Mouse (Mus musculus): ENCODE measurements around the gene Ell. TPM values are rescaled to one million over a fixed set of nuclear protein-coding genes. Genes with fewer than 3 reads are reported as not detected.

The Ell gene
- total and polyA plus RNA-seq, 2 experiments = 10.0 to 25.0 TPM

DNA sequence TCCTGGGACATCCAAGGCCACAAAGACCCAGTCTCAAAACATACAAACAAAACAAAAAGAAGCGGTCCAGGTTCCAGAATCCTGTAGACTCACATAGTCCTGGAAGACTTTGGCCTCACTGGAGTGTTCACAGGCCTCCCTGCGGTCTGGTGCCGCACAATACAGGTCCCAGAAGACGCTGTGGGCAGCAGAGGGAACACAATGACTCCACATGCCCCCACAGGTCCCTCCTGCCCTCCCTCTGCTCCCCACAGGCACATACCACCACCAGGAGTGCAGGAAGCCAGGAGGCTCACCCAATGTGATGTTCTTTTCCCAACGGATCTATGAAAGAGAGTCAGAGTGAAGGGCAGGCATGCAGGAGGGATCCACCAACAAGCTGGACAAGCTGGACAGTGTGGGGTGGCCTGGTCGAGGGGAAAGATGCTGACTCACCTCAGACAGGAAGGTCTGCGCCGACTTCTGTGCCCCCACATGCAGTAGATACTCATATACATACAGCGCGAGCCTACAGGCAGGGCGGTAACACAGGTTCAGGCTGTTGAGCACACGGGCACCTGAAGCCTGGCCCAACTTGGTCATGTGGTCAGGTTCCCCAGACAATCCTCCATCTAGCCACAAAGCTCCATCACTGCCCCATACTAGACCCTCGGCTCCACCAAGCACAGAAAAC lies 63.0 kb downstream of the Ell start:
- no peak overlapping the region for H3K27ac ChIP-seq (replicated peaks; ENCODE audit: insufficient read depth, low read depth, low read length)
- WGBS = 94% methylated on average over 13 of the region's 13 CpGs
- no peaks in the 10 kb centered on the region for H3K36me3 ChIP-seq (ENCODE audit: control insufficient read depth, insufficient read depth, low read length)

DNA sequence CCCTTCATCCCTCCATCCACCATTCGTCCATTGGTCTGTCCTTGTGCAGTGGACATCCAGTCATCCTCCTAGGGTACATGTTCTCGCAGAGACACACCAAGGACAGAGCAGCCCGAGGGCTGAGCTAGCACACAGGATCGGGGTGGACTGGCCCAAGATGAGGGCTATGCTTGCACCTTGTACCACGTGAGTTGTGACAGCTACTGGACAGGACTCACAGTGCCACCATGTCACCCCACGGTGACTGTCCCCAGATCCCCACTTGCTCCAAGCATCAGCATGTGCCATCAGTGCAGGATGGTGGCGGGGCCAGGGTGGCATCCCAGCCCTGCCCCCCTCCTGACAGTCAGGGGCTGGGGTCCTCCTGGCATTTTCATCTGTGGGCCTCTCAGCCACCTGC lies 65.3 kb downstream of the Ell start:
- Histone ChIP-seq H3K4me1 (ENCODE audit: control insufficient read depth, insufficient read depth, low read length) (peaks cover 2% of the 10 kb centered on the region; the same call in 1 of the 2 replicates), H3K4me3 (ENCODE audit: insufficient read depth, low read depth, low read length) (no peak overlapping the region), H3K36me3 (ENCODE audit: control insufficient read depth, insufficient read depth, low read length) (no peaks in the 10 kb centered on the region), H3K27me3 (ENCODE audit: control insufficient read depth, insufficient read depth, low read length) (peaks cover 3% of the 10 kb centered on the region; the same call in 1 of the 2 replicates), H3K27ac (replicated peaks; ENCODE audit: insufficient read depth, low read depth, low read length) (no peak overlapping the region), H3K9ac (ENCODE audit: low read depth, low read length) (no peak overlapping the region), H3K79me2 (ENCODE audit: control insufficient read depth, insufficient read depth, low read length) (peaks cover 2% of the 10 kb centered on the region; the same call in 1 of the 2 replicates)
- WGBS = 91% methylated on average over 7 of the region's 7 CpGs
- no peak for TF ChIP-seq POLR2A (IDR thresholded peaks at IDR 0.05; ENCODE audit: extremely low read depth, insufficient read depth, low read length)
- no peak for TF ChIP-seq CTCF (IDR thresholded peaks at IDR 0.05; ENCODE audit: low read depth, low read length)
- no peak for DNase-seq (ENCODE audit: extremely low read depth, low read depth, low spot score)

More for the DNA sequence above, 63.0 kb downstream of the Ell start:
- no peaks in the 10 kb centered on the region for H3K27me3 ChIP-seq (ENCODE audit: control insufficient read depth, insufficient read depth, low read length)
- no peak for DNase-seq (ENCODE audit: extremely low read depth, low read depth, low spot score)
- no peak overlapping the region for H3K4me3 ChIP-seq (ENCODE audit: insufficient read depth, low read depth, low read length)
- no peaks in the 10 kb centered on the region for H3K4me1 ChIP-seq (ENCODE audit: control insufficient read depth, insufficient read depth, low read length)
- no peak overlapping the region for H3K9ac ChIP-seq (ENCODE audit: low read depth, low read length)
- H3K79me2 ChIP-seq (ENCODE audit: control insufficient read depth, insufficient read depth, low read length) = no peaks in the 10 kb centered on the region
- TF ChIP-seq POLR2A (IDR thresholded peaks at IDR 0.05; ENCODE audit: extremely low read depth, insufficient read depth, low read length) (no peak), CTCF (IDR thresholded peaks at IDR 0.05; ENCODE audit: low read depth, low read length) (no peak)

DNA sequence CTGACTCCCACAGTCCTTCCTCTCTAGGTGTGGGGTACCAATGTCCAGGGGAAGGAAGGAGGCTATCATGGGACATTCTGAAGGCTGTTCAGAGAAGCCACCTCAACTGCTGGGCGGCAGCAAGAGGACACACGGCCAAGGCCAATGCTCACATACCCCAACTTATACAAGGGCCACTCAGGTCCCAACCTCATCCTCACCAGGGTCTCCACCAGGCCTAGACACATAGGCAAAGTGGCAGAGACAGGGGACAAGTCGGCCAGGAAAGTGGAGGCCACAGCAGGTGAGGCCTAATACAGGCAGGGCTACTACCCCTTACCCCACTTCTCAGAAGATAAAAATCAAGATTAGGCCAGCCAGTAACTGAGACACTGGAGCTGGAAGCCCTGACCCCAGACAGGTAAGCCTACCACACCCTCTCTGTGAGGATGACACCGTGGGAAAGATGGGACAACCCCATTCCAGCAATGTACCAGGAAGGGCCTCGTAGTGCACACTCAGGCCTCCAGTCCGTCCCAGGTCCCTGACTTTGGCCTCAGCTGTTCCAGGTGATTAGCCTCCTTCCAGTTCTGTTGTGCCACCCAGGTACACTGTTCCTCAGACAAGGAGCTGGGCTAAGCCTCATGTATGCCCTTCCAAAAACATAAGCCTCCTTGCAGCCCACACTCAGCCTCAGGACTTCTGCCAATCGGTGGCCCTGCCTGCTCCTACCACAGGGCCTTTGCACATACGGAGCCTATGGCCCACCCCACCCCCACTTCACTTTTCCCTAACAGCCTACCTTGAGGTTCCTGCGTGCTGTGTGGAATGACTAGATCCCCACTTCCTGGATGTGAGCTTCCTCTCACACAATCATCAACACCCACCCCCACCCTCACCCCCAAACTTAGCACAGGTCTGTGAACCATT lies 66.9 kb downstream of the Ell start:
- 90% methylated on average over 9 of the region's 9 CpGs for WGBS

DNA sequence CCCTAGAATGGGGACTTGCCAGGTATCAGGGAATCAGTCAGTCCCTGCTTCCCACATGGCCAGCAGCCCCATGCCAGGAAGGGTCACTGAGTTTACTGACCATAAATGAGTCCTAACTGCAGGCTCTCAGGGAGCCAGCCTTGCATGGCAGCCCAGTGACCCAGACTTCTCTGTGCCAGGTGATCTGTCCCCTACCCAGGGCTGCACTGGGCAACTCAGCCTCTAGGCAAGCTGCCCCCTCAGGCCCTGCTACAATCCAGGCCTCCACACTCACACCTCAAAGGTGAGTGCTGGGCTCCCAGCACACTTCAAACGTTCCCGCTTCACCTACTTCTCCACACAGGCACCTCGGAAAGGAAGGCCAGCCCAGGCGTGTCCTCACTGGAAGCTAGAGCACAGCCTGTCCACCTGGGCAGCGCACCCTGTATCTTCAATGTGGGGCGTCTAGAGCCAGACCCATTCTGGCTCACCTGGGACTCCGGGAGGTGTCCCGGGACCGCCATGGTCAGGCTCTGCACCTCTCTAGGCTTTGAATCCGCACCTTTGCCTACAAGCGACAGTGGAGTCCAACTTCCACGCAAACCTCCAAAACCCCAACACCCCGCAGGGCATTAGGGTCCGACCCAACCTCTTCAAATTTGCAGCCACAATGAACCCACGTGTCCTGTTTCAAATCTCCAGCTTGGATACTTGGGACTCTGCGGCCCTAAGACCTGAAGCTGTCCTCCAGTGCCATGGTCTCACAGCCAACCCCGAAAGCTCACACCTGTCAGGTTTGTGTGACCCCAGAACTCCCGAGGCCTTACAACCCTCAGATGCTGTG lies 67.7 kb downstream of the Ell start:
- WGBS = 75% methylated on average over 18 of the region's 18 CpGs
- Histone ChIP-seq H3K79me2 (ENCODE audit: control insufficient read depth, insufficient read depth, low read length) (peaks cover 2% of the 10 kb centered on the region; the same call in 1 of the 2 replicates), H3K27me3 (ENCODE audit: control insufficient read depth, insufficient read depth, low read length) (peaks cover 3% of the 10 kb centered on the region; the same call in 1 of the 2 replicates), H3K27ac (replicated peaks; ENCODE audit: insufficient read depth, low read depth, low read length) (no peak overlapping the region), H3K36me3 (ENCODE audit: control insufficient read depth, insufficient read depth, low read length) (no peaks in the 10 kb centered on the region), H3K4me3 (ENCODE audit: insufficient read depth, low read depth, low read length) (peak overlapping the region; percentile 93; the same call in 1 of the 2 replicates), H3K4me1 (ENCODE audit: control insufficient read depth, insufficient read depth, low read length) (peaks cover 4% of the 10 kb centered on the region; the same call in 1 of the 2 replicates), H3K9ac (ENCODE audit: low read depth, low read length) (no peak overlapping the region)
- no peak for DNase-seq (ENCODE audit: extremely low read depth, low read depth, low spot score)
- TF ChIP-seq POLR2A (IDR thresholded peaks at IDR 0.05; ENCODE audit: extremely low read depth, insufficient read depth, low read length) = no peak
- TF ChIP-seq CTCF (IDR thresholded peaks at IDR 0.05; ENCODE audit: low read depth, low read length) = no peak

More for the DNA sequence above, 66.9 kb downstream of the Ell start:
- peaks cover 3% of the 10 kb centered on the region; the same call in 1 of the 2 replicates for H3K27me3 ChIP-seq (ENCODE audit: control insufficient read depth, insufficient read depth, low read length)
- no peak overlapping the region for H3K4me3 ChIP-seq (ENCODE audit: insufficient read depth, low read depth, low read length)
- peaks cover 4% of the 10 kb centered on the region; the same call in 1 of the 2 replicates for H3K4me1 ChIP-seq (ENCODE audit: control insufficient read depth, insufficient read depth, low read length)
- no peak for DNase-seq (ENCODE audit: extremely low read depth, low read depth, low spot score)
- H3K9ac ChIP-seq (ENCODE audit: low read depth, low read length) = no peak overlapping the region
- no peaks in the 10 kb centered on the region for H3K36me3 ChIP-seq (ENCODE audit: control insufficient read depth, insufficient read depth, low read length)
- H3K79me2 ChIP-seq (ENCODE audit: control insufficient read depth, insufficient read depth, low read length) = peaks cover 2% of the 10 kb centered on the region; the same call in 1 of the 2 replicates
- TF ChIP-seq CTCF (IDR thresholded peaks at IDR 0.05; ENCODE audit: low read depth, low read length) (no peak), POLR2A (IDR thresholded peaks at IDR 0.05; ENCODE audit: extremely low read depth, insufficient read depth, low read length) (no peak)
- no peak overlapping the region for H3K27ac ChIP-seq (replicated peaks; ENCODE audit: insufficient read depth, low read depth, low read length)

DNA sequence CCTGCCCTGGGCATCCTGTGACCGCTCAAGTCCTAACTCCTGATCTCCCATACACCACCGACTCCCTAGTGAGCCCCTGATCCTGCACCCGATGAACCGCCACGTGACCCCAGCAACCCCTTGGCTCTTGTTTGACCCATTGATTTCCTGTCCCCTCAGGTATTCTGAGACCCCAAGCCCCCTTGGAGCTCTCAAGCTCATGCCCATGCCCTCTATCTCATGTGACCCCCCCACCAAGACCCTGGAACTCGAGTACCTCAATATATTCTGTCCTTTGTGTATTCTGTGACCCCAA lies 68.3 kb downstream of the Ell start:
- H3K4me3 ChIP-seq (ENCODE audit: insufficient read depth, low read depth, low read length) = peak overlapping the region; percentile 93
- peaks cover 3% of the 10 kb centered on the region; the same call in 1 of the 2 replicates for H3K27me3 ChIP-seq (ENCODE audit: control insufficient read depth, insufficient read depth, low read length)
- no peaks in the 10 kb centered on the region for H3K36me3 ChIP-seq (ENCODE audit: control insufficient read depth, insufficient read depth, low read length)
- WGBS = 34% methylated on average over 6 of the region's 6 CpGs
- TF ChIP-seq POLR2A (IDR thresholded peaks at IDR 0.05; ENCODE audit: extremely low read depth, insufficient read depth, low read length) (no peak), CTCF (IDR thresholded peaks at IDR 0.05; ENCODE audit: low read depth, low read length) (no peak)
- no peak for DNase-seq (ENCODE audit: extremely low read depth, low read depth, low spot score)
- peaks cover 4% of the 10 kb centered on the region; the same call in 1 of the 2 replicates for H3K4me1 ChIP-seq (ENCODE audit: control insufficient read depth, insufficient read depth, low read length)
- no peak overlapping the region for H3K27ac ChIP-seq (replicated peaks; ENCODE audit: insufficient read depth, low read depth, low read length)
- peaks cover 2% of the 10 kb centered on the region; the same call in 1 of the 2 replicates for H3K79me2 ChIP-seq (ENCODE audit: control insufficient read depth, insufficient read depth, low read length)
- H3K9ac ChIP-seq (ENCODE audit: low read depth, low read length) = peak overlapping the region; percentile 98

Measured in liver, adult 2 months (tissue).